Mouse (Mus musculus) kidney, postnatal 0 days (tissue): ENCODE measurements around the gene Slit2. TPM values are rescaled to one million over a fixed set of nuclear protein-coding genes. Genes with fewer than 3 reads are reported as not detected.
A peak's percentile ranks its signal among the peaks of the same experiment; 100 is the strongest.

Experiments used
- ATAC-seq: fragments of 200-750 bp; cut with Nextera tagmentation; replicated peaks from 2 replicates; pipeline ENCODE4 v1.8.0; 2017; ENCODE audit warnings: low read depth, moderate number of reproducible peaks, moderate TSS enrichment, moderate library complexity; ENCODE audit not compliant: low FRiP score
- DNase-seq: peaks from one replicate; pipeline ENCODE4 v3.0.0-alpha.2; 2016; ENCODE audit warnings: low spot score
- H3K27ac ChIP-seq: fragments of 300-500 bp; sonication (generic); 2 replicates; pipeline ENCODE4 v1.5.1; 2014; ENCODE audit warnings: mild to moderate bottlenecking
- H3K27me3 ChIP-seq: fragments of 300-500 bp; sonication (generic); 2 replicates; pipeline ENCODE4 v1.6.1; 2014; ENCODE audit warnings: low read length, mixed read lengths; ENCODE audit not compliant: insufficient read depth
- H3K36me3 ChIP-seq: fragments of 300-500 bp; sonication (generic); 2 replicates; pipeline ENCODE4 v1.6.1; 2014; ENCODE audit warnings: low read length, mixed read lengths; ENCODE audit not compliant: insufficient read depth
- H3K4me1 ChIP-seq: fragments of 300-500 bp; sonication (generic); replicated peaks from 2 replicates; pipeline ENCODE4 v1.6.1; 2014; ENCODE audit warnings: antibody characterized with exemption, low read length, mixed read lengths; ENCODE audit not compliant: insufficient read depth
- H3K4me2 ChIP-seq: fragments of 300-500 bp; sonication (generic); 2 replicates; pipeline ENCODE4 v1.6.1; 2014; ENCODE audit warnings: mild to moderate bottlenecking, low read length, moderate library complexity, mixed read lengths
- H3K4me3 ChIP-seq: fragments of 300-500 bp; sonication (generic); replicated peaks from 2 replicates; pipeline ENCODE4 v1.5.1; 2014; ENCODE audit warnings: low read depth, low read length
- H3K9ac ChIP-seq: fragments of 300-500 bp; sonication (generic); 2 replicates; pipeline ENCODE4 v1.6.1; 2014; ENCODE audit warnings: low read depth, low read length
- H3K9me3 ChIP-seq: fragments of 300-500 bp; sonication (generic); replicated peaks from 2 replicates; pipeline ENCODE4 v1.6.1; 2016; ENCODE audit warnings: low read length, inconsistent platforms, mixed read lengths
- CTCF ChIP-seq: IDR thresholded peaks from 2 replicates; pipeline ENCODE4 v1.5.1; 2016; ENCODE audit warnings: antibody characterized with exemption, low read depth, mild to moderate bottlenecking, moderate library complexity
- WGBS: fragments of 180-500 bp; shearing (Covaris S2); extraction: QIAGEN DNeasy Blood & Tissue Kit; methylation state at CpG from one replicate; pipeline ENCODE4 v1.1.7; 2014; 5-methylcytosine and 5-hydroxymethylcytosine counted together
- microRNA-seq: library from miRNA; unstranded; fragments of <30 nt; microRNA quantifications from one replicate; pipeline ENCODE4, GENCODE M21; 2016
- polyA plus RNA-seq: library from polyadenylated mRNA; unstranded; fragments of >200 nt; fragmentation: Nextera tagmentation; extraction: Ambion mirVana; gene quantifications from 2 replicates; pipeline ENCODE4 v1.2.1, GENCODE M21; 2015

Gene Slit2
- polyA plus RNA-seq, 1 experiment from 2014 or later: 18.3 TPM

DNA sequence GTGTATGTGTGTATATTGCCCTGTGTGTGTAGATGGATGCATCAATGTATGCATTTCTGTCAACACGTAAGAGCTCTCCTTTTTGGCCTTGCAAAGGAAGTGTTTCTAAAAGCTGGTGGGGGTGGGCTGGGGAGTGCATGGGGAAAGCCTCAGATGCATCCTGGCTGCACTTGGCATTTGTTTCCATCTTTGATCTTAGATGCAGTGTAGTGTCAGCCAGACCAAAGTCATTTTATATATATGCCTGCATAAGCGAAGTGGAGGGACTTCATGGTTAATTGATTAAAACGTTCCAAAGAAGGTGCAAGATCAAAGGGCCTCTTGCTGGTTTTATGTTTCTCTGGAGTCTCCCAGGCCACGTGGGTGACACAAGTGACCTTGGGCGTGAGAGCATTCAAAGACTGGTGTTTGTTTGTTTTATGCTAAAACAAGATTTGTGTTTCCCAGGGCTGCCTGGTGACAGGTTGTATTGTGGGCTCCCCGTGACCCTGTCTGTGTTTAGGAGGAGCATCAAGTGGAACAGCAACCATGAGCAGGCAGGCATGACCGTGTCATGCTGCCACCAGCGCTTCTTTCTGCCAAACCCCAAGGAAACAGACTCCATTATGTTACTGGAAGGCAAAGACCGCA lies 351.1 kb downstream of the Slit2 start:
- Histone ChIP-seq H3K9me3 (no peaks in the 10 kb centered on the region), H3K36me3 (no peaks in the 10 kb centered on the region), H3K27me3 (no peaks in the 10 kb centered on the region), H3K4me3 (no peak overlapping the region), H3K27ac (no peak overlapping the region), H3K4me1 (no peaks in the 10 kb centered on the region), H3K9ac (no peak overlapping the region), H3K4me2 (0 out of 2 replicates have a peak overlapping the region, but pooled peaks have one; percentile 18)
- no peak for TF ChIP-seq CTCF
- peak; percentile 91 for ATAC-seq
- WGBS: 14% methylated on average over 9 of the region's 9 CpGs
- peak; percentile 50 for DNase-seq

GRCm38 (mm10) chr5:48340808-48341433 lies 358.0 kb downstream of the Slit2 start:
- Histone ChIP-seq H3K36me3 (no peaks in the 10 kb centered on the region), H3K4me3 (no peak overlapping the region), H3K27ac (no peak overlapping the region), H3K9me3 (no peaks in the 10 kb centered on the region), H3K9ac (no peak overlapping the region), H3K4me1 (no peaks in the 10 kb centered on the region), H3K27me3 (no peaks in the 10 kb centered on the region), H3K4me2 (peak overlapping the region; percentile 10; the same call in 1 of the 2 replicates)
- 30% methylated on average over 7 of the region's 7 CpGs for WGBS
- TF ChIP-seq CTCF: no peak
- ATAC-seq (no peak), DNase-seq (peak; percentile 51)

DNA sequence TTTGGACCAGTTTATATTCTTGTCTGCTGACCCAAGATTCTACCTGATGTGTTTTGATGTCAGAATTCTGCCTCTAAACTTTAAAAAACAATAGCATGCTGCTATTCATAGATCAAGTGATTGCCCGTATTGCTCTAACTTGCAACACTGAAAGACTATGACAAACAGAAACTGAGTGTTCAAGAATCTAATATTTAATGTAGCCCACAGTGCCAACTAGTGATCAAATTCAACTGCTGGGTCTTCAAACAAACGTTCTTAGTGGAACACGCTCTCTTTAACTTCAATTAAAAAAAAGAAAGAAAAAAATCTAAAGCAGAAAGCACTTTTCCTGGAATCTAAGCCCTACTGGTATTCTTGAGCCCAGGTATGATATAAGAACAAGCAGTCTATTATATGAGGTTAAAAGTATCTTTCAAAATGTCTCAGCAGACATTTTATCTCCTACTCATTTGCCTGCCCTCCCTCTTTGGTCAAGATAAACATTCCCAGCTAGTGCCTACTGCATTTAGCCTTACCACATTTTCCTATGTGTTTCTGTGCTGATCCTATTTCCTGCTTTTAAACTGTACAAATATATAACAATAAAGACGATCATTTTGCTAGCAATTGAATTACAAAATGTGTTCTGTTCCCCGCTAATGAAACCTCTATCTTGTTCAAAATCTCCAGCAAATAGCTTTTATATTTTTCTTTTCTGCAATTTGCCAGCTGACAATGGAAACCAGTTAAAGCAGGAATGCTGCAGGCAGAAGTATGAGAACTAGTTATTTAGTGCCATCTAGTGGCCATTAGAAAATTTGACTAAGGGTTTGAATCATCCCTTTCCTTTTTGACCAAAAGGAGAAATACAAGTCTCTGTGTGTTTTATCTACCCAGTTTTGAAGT lies 362.4 kb downstream of the Slit2 start:
- H3K9me3 ChIP-seq: no peaks in the 10 kb centered on the region
- H3K27me3 ChIP-seq: no peaks in the 10 kb centered on the region
- no peaks in the 10 kb centered on the region for H3K4me1 ChIP-seq
- H3K4me3 ChIP-seq: no peak overlapping the region
- H3K9ac ChIP-seq: no peak overlapping the region
- ATAC-seq: peak; percentile 54; the same call in 1 of the 2 replicates
- no peak overlapping the region for H3K27ac ChIP-seq
- WGBS: 38% methylated on average over 5 of the region's 5 CpGs
- DNase-seq: peak; percentile 86
- no peak overlapping the region for H3K4me2 ChIP-seq
- peak; percentile 78 for TF ChIP-seq CTCF
- H3K36me3 ChIP-seq: no peaks in the 10 kb centered on the region

DNA sequence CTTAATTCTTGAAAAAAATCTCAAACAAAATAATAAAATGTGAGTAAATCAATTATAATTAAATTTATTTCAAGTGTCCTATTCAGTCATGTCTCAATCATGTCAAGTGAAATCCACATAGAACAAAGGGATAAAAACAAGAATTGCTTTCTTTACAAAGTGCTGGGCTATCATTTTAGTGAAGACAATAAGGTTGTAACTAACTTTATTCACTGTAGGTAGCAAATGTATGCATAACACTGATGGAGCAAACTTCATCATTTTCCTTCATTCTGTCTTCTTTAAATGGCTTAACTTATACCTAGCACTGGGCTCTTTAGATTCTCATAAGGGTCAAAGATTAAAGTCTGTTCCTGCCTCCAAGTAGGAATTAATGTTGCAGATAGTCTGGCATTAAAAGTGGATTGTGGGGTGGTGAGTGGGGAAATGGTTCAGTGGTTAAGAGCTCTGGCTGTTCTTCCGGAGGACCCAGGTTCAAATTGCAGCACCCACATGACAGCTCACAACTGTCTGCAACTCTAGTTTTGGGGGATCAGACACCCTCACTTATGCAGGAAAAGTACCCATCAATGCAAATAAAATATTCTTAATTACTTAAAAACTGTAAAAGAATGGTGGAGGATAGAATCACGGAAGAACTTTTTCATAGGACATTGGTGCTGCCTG lies 363.2 kb downstream of the Slit2 start:
- 73% methylated on average over 2 of the region's 2 CpGs for WGBS
- ATAC-seq: peak; percentile 43; the same call in 1 of the 2 replicates
- Histone ChIP-seq H3K27ac (no peak overlapping the region), H3K9ac (no peak overlapping the region), H3K4me3 (no peak overlapping the region), H3K36me3 (no peaks in the 10 kb centered on the region), H3K4me2 (no peak overlapping the region), H3K9me3 (no peaks in the 10 kb centered on the region), H3K27me3 (no peaks in the 10 kb centered on the region), H3K4me1 (no peaks in the 10 kb centered on the region)
- no peak for TF ChIP-seq CTCF
- DNase-seq: no peak

DNA sequence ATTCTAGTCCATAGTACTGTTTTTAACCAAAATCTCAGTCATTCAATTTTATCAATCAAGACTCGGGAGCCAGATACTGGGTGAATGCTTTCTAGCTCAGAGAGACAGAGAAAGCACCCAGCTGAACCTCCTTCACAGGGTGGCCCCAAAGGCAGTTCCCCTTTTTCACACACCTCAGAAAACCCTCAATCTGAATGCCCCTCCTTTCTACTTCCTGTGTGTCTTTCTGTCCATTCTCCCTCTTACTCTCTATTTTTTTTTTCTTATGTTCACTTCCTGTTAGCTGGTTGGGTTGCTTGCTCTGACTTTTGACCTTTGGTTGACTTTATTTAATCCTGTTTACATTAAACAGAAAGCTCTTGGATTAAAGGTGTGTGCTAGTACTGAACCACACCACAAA lies 366.4 kb downstream of the Slit2 start:
- Histone ChIP-seq H3K4me1 (no peaks in the 10 kb centered on the region), H3K4me2 (no peak overlapping the region), H3K27ac (no peak overlapping the region), H3K4me3 (no peak overlapping the region), H3K9me3 (no peaks in the 10 kb centered on the region), H3K9ac (no peak overlapping the region), H3K36me3 (no peaks in the 10 kb centered on the region), H3K27me3 (no peaks in the 10 kb centered on the region)
- ATAC-seq (no peak), DNase-seq (no peak)
- TF ChIP-seq CTCF: no peak
- 88% methylated on average over 1 of the region's 1 CpGs for WGBS

Small RNA genes within 50 kb of the gene (microRNA-seq; reads per million reads assigned to microRNA genes)
- 20.2 reads per million, percentile 33 among the genes with 10 or more reads in this experiment for gene Mir218-1
